Mouse (Mus musculus) adrenal gland, postnatal 0 days (tissue): ENCODE results near the gene Slc8a3. TPM values are rescaled to one million over a fixed set of nuclear protein-coding genes. Genes with fewer than 3 reads are reported as not detected.
A peak's percentile ranks its signal among the peaks of the same experiment; 100 is the strongest.

Source experiments
- microRNA-seq: library from miRNA; unstranded; fragments of <30 nt; microRNA quantifications from one replicate; pipeline ENCODE4, GENCODE M21; 2016; ENCODE audit warnings: borderline replicate concordance; ENCODE audit not compliant: insufficient number of aligned reads
- polyA plus RNA-seq: library from polyadenylated mRNA; unstranded; fragments of >200 nt; fragmentation: Nextera tagmentation; extraction: Ambion mirVana; gene quantifications from 2 replicates; pipeline ENCODE4 v1.2.1, GENCODE M21; 2015

Gene Slc8a3
- polyA plus RNA-seq: 0.87 and 1.5 TPM in 2 replicates

GRCm38 (mm10) chr12:81332875-81333421 is at the start of gene Slc8a3:
Slc8a3 (minus strand) TSS chr12:81333180.

GRCm38 (mm10) chr12:81379364-81379763 is 46.4 kb upstream of the Slc8a3 start, which contains the start of gene Gm4787:
Gm4787 (minus strand) TSS chr12:81379464.

Small RNAs within 50 kb of the gene (microRNA-seq; reads per million reads assigned to microRNA genes)
- 13.7 reads per million, percentile 19 among the genes with 10 or more reads in this experiment for gene Mir3067

Other genes with a start within 250 kb of the Slc8a3 start
- gene Gm4787, start 46.3 kb upstream of the Slc8a3 start, polyA plus RNA-seq: 0.25 and 0.44 TPM in 2 replicates
- 0.37 and 0.49 TPM in 2 replicates for gene Adam4, start 88.8 kb upstream of the Slc8a3 start, polyA plus RNA-seq
- gene Cox16, start 151.9 kb upstream of the Slc8a3 start, polyA plus RNA-seq: 338 and 533 TPM in 2 replicates
- gene Gm20498, start 199.7 kb upstream of the Slc8a3 start, polyA plus RNA-seq: 32.5 and 37.2 TPM in 2 replicates
- gene Synj2bp, start 199.7 kb upstream of the Slc8a3 start, polyA plus RNA-seq: 20.6 and 25.2 TPM in 2 replicates
- gene Adam21, start 235.3 kb upstream of the Slc8a3 start, polyA plus RNA-seq: 0.12 and 0.58 TPM in 2 replicates